Mouse (Mus musculus): ENCODE data around the gene Zfp292.

Zfp292 gene

GRCm38 (mm10) chr4:34883366-34884029, 738 bp upstream of the Zfp292 start:
- no peak for DNase-seq (ENCODE audit: extremely low read depth, insufficient read length, low spot score)

GRCm38 (mm10) chr4:34882291-34882769, 430 bp downstream of the Zfp292 start:
- DNase-seq (ENCODE audit: extremely low read depth, insufficient read length, low spot score) = peak; percentile 74

GRCm38 (mm10) chr4:34881851-34882250, 909 bp downstream of the Zfp292 start:
- no peak for DNase-seq (ENCODE audit: extremely low read depth, insufficient read length, low spot score)

- DNase-seq (ENCODE audit: extremely low read depth, insufficient read length, low spot score) = no peak
These were observed 1.7 kb downstream of the Zfp292 start for GRCm38 (mm10) chr4:34880921-34881650.

- no peak for DNase-seq (ENCODE audit: extremely low read depth, insufficient read length, low spot score)
These were observed 8.5 kb downstream of the Zfp292 start for GRCm38 (mm10) chr4:34874234-34874633.

- DNase-seq (ENCODE audit: extremely low read depth, insufficient read length, low spot score) = no peak
These were observed 9.8 kb downstream of the Zfp292 start for GRCm38 (mm10) chr4:34872896-34873495.

- DNase-seq (ENCODE audit: extremely low read depth, insufficient read length, low spot score) = no peak
These were observed 12.9 kb downstream of the Zfp292 start for GRCm38 (mm10) chr4:34869813-34870212.

GRCm38 (mm10) chr4:34861438-34861837, 21.3 kb downstream of the Zfp292 start:
- no peak for DNase-seq (ENCODE audit: extremely low read depth, insufficient read length, low spot score)

GRCm38 (mm10) chr4:34859416-34859815, 23.3 kb downstream of the Zfp292 start:
- DNase-seq (ENCODE audit: extremely low read depth, insufficient read length, low spot score) = peak; percentile 67

GRCm38 (mm10) chr4:34858903-34859302, 23.9 kb downstream of the Zfp292 start:
- DNase-seq (ENCODE audit: extremely low read depth, insufficient read length, low spot score) = peak; percentile 10

GRCm38 (mm10) chr4:34855966-34856365, 26.8 kb downstream of the Zfp292 start:
- DNase-seq (ENCODE audit: extremely low read depth, insufficient read length, low spot score) = no peak

GRCm38 (mm10) chr4:34852051-34852450, 30.7 kb downstream of the Zfp292 start:
- DNase-seq (ENCODE audit: extremely low read depth, insufficient read length, low spot score) = no peak

GRCm38 (mm10) chr4:34850156-34850555, 32.6 kb downstream of the Zfp292 start:
- no peak for DNase-seq (ENCODE audit: extremely low read depth, insufficient read length, low spot score)

- DNase-seq (ENCODE audit: extremely low read depth, insufficient read length, low spot score) = no peak
These were observed 35.0 kb downstream of the Zfp292 start for GRCm38 (mm10) chr4:34847679-34848309.

- DNase-seq (ENCODE audit: extremely low read depth, insufficient read length, low spot score) = no peak
These were observed 38.9 kb downstream of the Zfp292 start for GRCm38 (mm10) chr4:34843839-34844238.

GRCm38 (mm10) chr4:34842826-34843225, 39.9 kb downstream of the Zfp292 start:
- DNase-seq (ENCODE audit: extremely low read depth, insufficient read length, low spot score) = no peak

- DNase-seq (ENCODE audit: extremely low read depth, insufficient read length, low spot score) = no peak
These were observed 51.3 kb downstream of the Zfp292 start for GRCm38 (mm10) chr4:34831496-34831895.

- DNase-seq (ENCODE audit: extremely low read depth, insufficient read length, low spot score) = no peak
These were observed 53.3 kb downstream of the Zfp292 start for GRCm38 (mm10) chr4:34829456-34829855.

- no peak for DNase-seq (ENCODE audit: extremely low read depth, insufficient read length, low spot score)
These were observed 58.9 kb downstream of the Zfp292 start for GRCm38 (mm10) chr4:34823901-34824300.

- no peak for DNase-seq (ENCODE audit: extremely low read depth, insufficient read length, low spot score)
These were observed 62.9 kb downstream of the Zfp292 start for GRCm38 (mm10) chr4:34819904-34820303.
